Mouse (Mus musculus): ENCODE results near the gene Lix1l. TPM values are rescaled to one million over a fixed set of nuclear protein-coding genes. Genes with fewer than 3 reads are reported as not detected.

Gene Lix1l
- polyA plus RNA-seq, 2 experiments: 0.32 to 2.9 TPM

- TF ChIP-seq EP300 (IDR thresholded peaks at IDR 0.05; ENCODE audit: low read depth) (no peak), CTCF (IDR thresholded peaks at IDR 0.05; ENCODE audit: low read depth) (no peak)
- Histone ChIP-seq H3K9me3 (ENCODE audit: control insufficient read depth, low read length) (no peaks in the 10 kb centered on the region), H3K27me3 (ENCODE audit: control insufficient read depth, insufficient read depth, low read length) (no peaks in the 10 kb centered on the region), H3K4me1 (replicated peaks; ENCODE audit: control insufficient read depth in 2 of 2, insufficient read depth in 2 of 2, low read length in 1 of 2) (peaks cover 13 to 25% of the 10 kb centered on the region in 2 experiments), H3K27ac (no peak overlapping the region), H3K9ac (replicated peaks) (no peak overlapping the region), H3K36me3 (replicated peaks; ENCODE audit: control insufficient read depth, insufficient read depth, low read depth) (no peaks in the 10 kb centered on the region), H3K4me2 (ENCODE audit: low read depth) (no peak overlapping the region), H3K4me3 (ENCODE audit: insufficient read depth in 1 of 2, low read depth in 2 of 2, low read length in 2 of 2) (no peak overlapping the region)
- DNase-seq (ENCODE audit: low read depth in 3 of 3, low spot score in 3 of 3): no peak
- no peak for ATAC-seq (ENCODE audit: insufficient read depth)
- 65% methylated on average over 4 of the region's 4 CpGs for WGBS (ENCODE audit: insufficient replicate concordance)
Observed at GRCm38 (mm10) chr3:96577566-96577965, 23.4 kb upstream of the Lix1l start.

GRCm38 (mm10) chr3:96578561-96579238 lies 22.2 kb upstream of the Lix1l start:
- H3K4me3 ChIP-seq (ENCODE audit: insufficient read depth in 1 of 2, low read depth in 2 of 2, low read length in 2 of 2): no peak overlapping the region
- H3K27me3 ChIP-seq (ENCODE audit: control insufficient read depth, insufficient read depth, low read length): no peaks in the 10 kb centered on the region
- H3K4me1 ChIP-seq (replicated peaks; ENCODE audit: control insufficient read depth in 2 of 2, insufficient read depth in 2 of 2, low read length in 1 of 2): peaks cover 13 to 25% of the 10 kb centered on the region in 2 experiments
- H3K9ac ChIP-seq (replicated peaks): no peak overlapping the region
- ATAC-seq (ENCODE audit: insufficient read depth) (no peak), DNase-seq (ENCODE audit: low read depth in 3 of 3, low spot score in 3 of 3) (no peak)
- H3K36me3 ChIP-seq (replicated peaks; ENCODE audit: control insufficient read depth, insufficient read depth, low read depth): no peaks in the 10 kb centered on the region
- WGBS (ENCODE audit: insufficient replicate concordance): 81% methylated on average over 12 of the region's 12 CpGs
- no peaks in the 10 kb centered on the region for H3K9me3 ChIP-seq (ENCODE audit: control insufficient read depth, low read length)
- H3K4me2 ChIP-seq (ENCODE audit: low read depth): no peak overlapping the region
- no peak for TF ChIP-seq EP300 (IDR thresholded peaks at IDR 0.05; ENCODE audit: low read depth)
- TF ChIP-seq CTCF (IDR thresholded peaks at IDR 0.05; ENCODE audit: low read depth): no peak
- H3K27ac ChIP-seq: no peak overlapping the region

GRCm38 (mm10) chr3:96579239-96579750 lies 21.7 kb upstream of the Lix1l start:
- TF ChIP-seq CTCF (IDR thresholded peaks at IDR 0.05; ENCODE audit: low read depth): no peak
- no peak for TF ChIP-seq EP300 (IDR thresholded peaks at IDR 0.05; ENCODE audit: low read depth)
- H3K4me1 ChIP-seq (replicated peaks; ENCODE audit: control insufficient read depth in 2 of 2, insufficient read depth in 2 of 2, low read length in 1 of 2): peaks cover 13 to 25% of the 10 kb centered on the region in 2 experiments
- H3K4me3 ChIP-seq (ENCODE audit: insufficient read depth in 1 of 2, low read depth in 2 of 2, low read length in 2 of 2): no peak overlapping the region
- ATAC-seq (ENCODE audit: insufficient read depth) (no peak), DNase-seq (ENCODE audit: low read depth in 3 of 3, low spot score in 3 of 3) (no peak)
- no peak overlapping the region for H3K9ac ChIP-seq (replicated peaks)
- H3K27ac ChIP-seq: no peak overlapping the region
- H3K36me3 ChIP-seq (replicated peaks; ENCODE audit: control insufficient read depth, insufficient read depth, low read depth): no peaks in the 10 kb centered on the region
- no peaks in the 10 kb centered on the region for H3K27me3 ChIP-seq (ENCODE audit: control insufficient read depth, insufficient read depth, low read length)
- 63% methylated on average over 4 of the region's 4 CpGs for WGBS (ENCODE audit: insufficient replicate concordance)
- H3K9me3 ChIP-seq (ENCODE audit: control insufficient read depth, low read length): no peaks in the 10 kb centered on the region
- H3K4me2 ChIP-seq (ENCODE audit: low read depth): peak overlapping the region; percentile 45; the same call in 1 of the 2 replicates

GRCm38 (mm10) chr3:96579885-96580454 lies 21.0 kb upstream of the Lix1l start:
- Histone ChIP-seq H3K27ac (no peak overlapping the region), H3K4me1 (replicated peaks; ENCODE audit: control insufficient read depth in 2 of 2, insufficient read depth in 2 of 2, low read length in 1 of 2) (peaks cover 13 to 25% of the 10 kb centered on the region in 2 experiments), H3K9me3 (ENCODE audit: control insufficient read depth, low read length) (no peaks in the 10 kb centered on the region), H3K4me2 (ENCODE audit: low read depth) (peak overlapping the region; percentile 45), H3K9ac (replicated peaks) (no peak overlapping the region), H3K27me3 (ENCODE audit: control insufficient read depth, insufficient read depth, low read length) (no peaks in the 10 kb centered on the region), H3K4me3 (ENCODE audit: insufficient read depth in 1 of 2, low read depth in 2 of 2, low read length in 2 of 2) (no peak overlapping the region), H3K36me3 (replicated peaks; ENCODE audit: control insufficient read depth, insufficient read depth, low read depth) (no peaks in the 10 kb centered on the region)
- peak; percentile 78 to 89 (median 80) for DNase-seq (ENCODE audit: low read depth in 3 of 3, low spot score in 3 of 3)
- WGBS (ENCODE audit: insufficient replicate concordance): 4% methylated on average over 16 of the region's 16 CpGs
- peak; percentile 60 for ATAC-seq (ENCODE audit: insufficient read depth)
- TF ChIP-seq CTCF (IDR thresholded peaks at IDR 0.05; ENCODE audit: low read depth) (peak; percentile 100), EP300 (IDR thresholded peaks at IDR 0.05; ENCODE audit: low read depth) (no peak)

- H3K9me3 ChIP-seq (ENCODE audit: control insufficient read depth, low read length): no peaks in the 10 kb centered on the region
- H3K36me3 ChIP-seq (replicated peaks; ENCODE audit: control insufficient read depth, insufficient read depth, low read depth): no peaks in the 10 kb centered on the region
- H3K4me3 ChIP-seq (ENCODE audit: insufficient read depth in 1 of 2, low read depth in 2 of 2, low read length in 2 of 2): no peak overlapping the region
- H3K9ac ChIP-seq (replicated peaks): no peak overlapping the region
- TF ChIP-seq CTCF (IDR thresholded peaks at IDR 0.05; ENCODE audit: low read depth): no peak
- no peak for TF ChIP-seq EP300 (IDR thresholded peaks at IDR 0.05; ENCODE audit: low read depth)
- H3K4me2 ChIP-seq (ENCODE audit: low read depth): no peak overlapping the region
- peaks cover 13 to 19% of the 10 kb centered on the region in 2 experiments for H3K4me1 ChIP-seq (replicated peaks; ENCODE audit: control insufficient read depth in 2 of 2, insufficient read depth in 2 of 2, low read length in 1 of 2)
- no peak overlapping the region for H3K27ac ChIP-seq
- 52% methylated on average over 6 of the region's 6 CpGs for WGBS (ENCODE audit: insufficient replicate concordance)
- no peaks in the 10 kb centered on the region for H3K27me3 ChIP-seq (ENCODE audit: control insufficient read depth, insufficient read depth, low read length)
- ATAC-seq (ENCODE audit: insufficient read depth) (no peak), DNase-seq (ENCODE audit: low read depth in 3 of 3, low spot score in 3 of 3) (no peak)
Observed at GRCm38 (mm10) chr3:96581141-96581540, 19.8 kb upstream of the Lix1l start.
